Mouse (Mus musculus): ENCODE measurements at regions not wholly inside any gene's neighbourhood (a gene's known extent, or its start where the extent isn't known, plus 50 kb on each side); places are given as distances from the start of the nearest gene placed in this dataset.

GRCm38 (mm10) chr1:158163411-158163810, 192.7 kb downstream of the Brinp2 start:
- TF ChIP-seq CTCF (IDR thresholded peaks at IDR 0.05; ENCODE audit: control insufficient read depth, insufficient read depth, insufficient read length) (no peak), MAX (IDR thresholded peaks at IDR 0.05) (no peak), USF1 (IDR thresholded peaks at IDR 0.05; ENCODE audit: low read depth) (no peak), MYOD1 (IDR thresholded peaks at IDR 0.05; ENCODE audit: control insufficient read depth, insufficient read length, low read depth) (no peak), MYOG (IDR thresholded peaks at IDR 0.05; ENCODE audit: control insufficient read depth, extremely low read depth, insufficient read length) (no peak)
